Mouse (Mus musculus) limb, embryonic 10.5 days (tissue): ENCODE results near the gene Gm14139. TPM values are rescaled to one million over a fixed set of nuclear protein-coding genes. Genes with fewer than 3 reads are reported as not detected.

ENCODE experiments used
- polyA plus RNA-seq: library from polyadenylated mRNA; unstranded; fragments of >200 nt; fragmentation: Nextera tagmentation; extraction: Ambion mirVana; gene quantifications from 2 replicates; pipeline ENCODE4 v1.2.1, GENCODE M21; 2016

Gene Gm14139
- polyA plus RNA-seq, 1 experiment from 2014 or later, result not detected

Other genes with a start within 250 kb of the Gm14139 start
- gene Zfp120, start 45.0 kb upstream of the Gm14139 start, polyA plus RNA-seq, result 6.0 and 6.2 TPM in 2 replicates
- gene Gm10770, start 2.1 kb upstream of the Gm14139 start, polyA plus RNA-seq, result not detected in 2 replicates
- 13.6 TPM in 2 replicates for gene Zfp937, start 36.3 kb downstream of the Gm14139 start, polyA plus RNA-seq
- 6.4 and 6.8 TPM in 2 replicates for gene Gm21994, start 73.8 kb downstream of the Gm14139 start, polyA plus RNA-seq
- gene Gm14124, start 75.8 kb downstream of the Gm14139 start, polyA plus RNA-seq, result 0.09 TPM in 1 of 2 replicates, not detected in the other
- 3.8 and 4.0 TPM in 2 replicates for gene Gm10130, start 141.9 kb downstream of the Gm14139 start, polyA plus RNA-seq
- 9.4 and 12.1 TPM in 2 replicates for gene 3300002I08Rik, start 181.0 kb downstream of the Gm14139 start, polyA plus RNA-seq